Mouse (Mus musculus) erythroblast, embryonic 14.5 days (primary cell): ENCODE data around the gene Hist1h3b. TPM values are rescaled to one million over a fixed set of nuclear protein-coding genes. Genes with fewer than 3 reads are reported as not detected.
A peak's percentile ranks its signal among the peaks of the same experiment; 100 is the strongest.
"Not testable (repeated sequence)": the region's sequence is repeated elsewhere in the genome, so short reads cannot be mapped to it uniquely, and the experiment has no call there.

Experiments
- H3K27me3 ChIP-seq: 2 replicates; pipeline ENCODE4 v1.6.1; 2012; ENCODE audit warnings: inconsistent platforms; ENCODE audit not compliant: control insufficient read depth
- H3K36me3 ChIP-seq: 2 replicates; pipeline ENCODE4 v1.6.1; 2012; ENCODE audit warnings: mild to moderate bottlenecking, inconsistent platforms; ENCODE audit not compliant: control insufficient read depth
- H3K4me1 ChIP-seq: 2 replicates; pipeline ENCODE4 v1.6.1; 2012; ENCODE audit warnings: inconsistent platforms; ENCODE audit not compliant: control insufficient read depth
- H3K4me3 ChIP-seq: replicated peaks from 2 replicates; pipeline ENCODE3; 2012; ENCODE audit warnings: moderate library complexity, mild to moderate bottlenecking, inconsistent platforms
- H3K9me3 ChIP-seq: 2 replicates; pipeline ENCODE4 v1.6.1; 2012; ENCODE audit warnings: low read length, inconsistent platforms, mixed read lengths; ENCODE audit not compliant: control insufficient read depth
- GATA1 ChIP-seq: IDR thresholded peaks from 2 replicates; pipeline ENCODE4 v1.6.1; 2012; ENCODE audit warnings: low read length, inconsistent platforms, mixed read lengths
- TAL1 ChIP-seq: IDR thresholded peaks from 3 replicates; pipeline ENCODE4 v1.6.1; 2012; ENCODE audit warnings: low read length, inconsistent platforms, mixed read lengths
- polyA plus RNA-seq: library from polyadenylated mRNA; stranded (reverse); fragments of >175 nt; gene quantifications from 2 replicates; pipeline ENCODE4 v1.2.3, GENCODE M21; 2012

Gene Hist1h3b
- polyA plus RNA-seq, 1 experiment, result 23.6 TPM

- H3K4me3 ChIP-seq, result peak overlapping the region; percentile 80
- H3K36me3 ChIP-seq, result peaks cover 5% of the 10 kb centered on the region; the same call in 1 of the 2 replicates
- no peaks in the 10 kb centered on the region for H3K27me3 ChIP-seq
- peaks cover 81% of the 10 kb centered on the region for H3K4me1 ChIP-seq
- TF ChIP-seq TAL1 (peak; percentile 55), GATA1 (no peak; the same call in 1 of the 2 replicates)
- H3K9me3 ChIP-seq, result no peaks in the 10 kb centered on the region
These were observed 12.5 kb downstream of the Hist1h3b start for GRCm38 (mm10) chr13:23764324-23765171.

- Histone ChIP-seq H3K4me3 (peak overlapping the region; percentile 80), H3K36me3 (peaks cover 5% of the 10 kb centered on the region; the same call in 1 of the 2 replicates), H3K27me3 (no peaks in the 10 kb centered on the region), H3K9me3 (no peaks in the 10 kb centered on the region), H3K4me1 (peaks cover 81% of the 10 kb centered on the region)
- TF ChIP-seq GATA1 (no peak), TAL1 (peak; percentile 19; the same call in 1 of the 3 replicates)
These were observed 13.1 kb downstream of the Hist1h3b start for GRCm38 (mm10) chr13:23765172-23765513.

GRCm38 (mm10) chr13:23766772-23767171 lies 14.7 kb downstream of the Hist1h3b start:
- Histone ChIP-seq H3K9me3 (no peaks in the 10 kb centered on the region), H3K27me3 (no peaks in the 10 kb centered on the region), H3K4me3 (peak overlapping the region; percentile 20), H3K36me3 (peaks cover 5% of the 10 kb centered on the region; the same call in 1 of the 2 replicates), H3K4me1 (peaks cover 79% of the 10 kb centered on the region)
- no peak for TF ChIP-seq TAL1
- TF ChIP-seq GATA1, result no peak

GRCm38 (mm10) chr13:23768834-23769397 lies 16.8 kb downstream of the Hist1h3b start:
- Histone ChIP-seq H3K27me3 (no peaks in the 10 kb centered on the region), H3K4me1 (peaks cover 82% of the 10 kb centered on the region), H3K9me3 (no peaks in the 10 kb centered on the region), H3K4me3 (no peak overlapping the region), H3K36me3 (peaks cover 5% of the 10 kb centered on the region; the same call in 1 of the 2 replicates)
- TF ChIP-seq TAL1 (no peak), GATA1 (no peak)

GRCm38 (mm10) chr13:23769613-23770012 lies 17.5 kb downstream of the Hist1h3b start, which contains the start of gene Trim38:
Gene Trim38 (plus strand): TSS chr13:23769913.
- H3K4me1 ChIP-seq, result peaks cover 75% of the 10 kb centered on the region
- not testable (repeated sequence) for H3K36me3 ChIP-seq, H3K27me3 ChIP-seq, H3K4me3 ChIP-seq, H3K9me3 ChIP-seq

GRCm38 (mm10) chr13:23772561-23773313 lies 20.7 kb downstream of the Hist1h3b start:
- Histone ChIP-seq H3K4me1 (peaks cover 62% of the 10 kb centered on the region), H3K9me3 (no peaks in the 10 kb centered on the region), H3K27me3 (no peaks in the 10 kb centered on the region), H3K36me3 (no peaks in the 10 kb centered on the region), H3K4me3 (peak overlapping the region; percentile 54)
- no peak for TF ChIP-seq GATA1
- no peak for TF ChIP-seq TAL1

- no peak for TF ChIP-seq TAL1
- no peak for TF ChIP-seq GATA1
- no peak overlapping the region for H3K4me3 ChIP-seq
- H3K36me3 ChIP-seq, result no peaks in the 10 kb centered on the region
- H3K9me3 ChIP-seq, result no peaks in the 10 kb centered on the region
- no peaks in the 10 kb centered on the region for H3K27me3 ChIP-seq
- peaks cover 32% of the 10 kb centered on the region for H3K4me1 ChIP-seq
These were observed 26.3 kb downstream of the Hist1h3b start for GRCm38 (mm10) chr13:23778339-23778738.

GRCm38 (mm10) chr13:23779025-23779424 lies 27.0 kb downstream of the Hist1h3b start:
- no peaks in the 10 kb centered on the region for H3K27me3 ChIP-seq
- no peaks in the 10 kb centered on the region for H3K36me3 ChIP-seq
- no peaks in the 10 kb centered on the region for H3K9me3 ChIP-seq
- TF ChIP-seq TAL1 (no peak), GATA1 (no peak)
- peaks cover 27% of the 10 kb centered on the region for H3K4me1 ChIP-seq
- H3K4me3 ChIP-seq, result peak overlapping the region; percentile 20

GRCm38 (mm10) chr13:23792520-23792919 lies 40.5 kb downstream of the Hist1h3b start:
- H3K27me3 ChIP-seq, result 0 out of 2 replicates have a peak, but pooled peaks cover 2% of the 10 kb centered on the region
- H3K4me3 ChIP-seq, result no peak overlapping the region

More at GRCm38 (mm10) chr13:23792520-23792919, 40.5 kb downstream of the Hist1h3b start:
- no peak for TF ChIP-seq TAL1
- H3K4me1 ChIP-seq, result no peaks in the 10 kb centered on the region
- no peaks in the 10 kb centered on the region for H3K36me3 ChIP-seq
- H3K9me3 ChIP-seq, result no peaks in the 10 kb centered on the region
